Mouse (Mus musculus): ENCODE data around the gene Ybx1.
A peak's percentile ranks its signal among the peaks of the same experiment; 100 is the strongest.

Gene Ybx1

DNA sequence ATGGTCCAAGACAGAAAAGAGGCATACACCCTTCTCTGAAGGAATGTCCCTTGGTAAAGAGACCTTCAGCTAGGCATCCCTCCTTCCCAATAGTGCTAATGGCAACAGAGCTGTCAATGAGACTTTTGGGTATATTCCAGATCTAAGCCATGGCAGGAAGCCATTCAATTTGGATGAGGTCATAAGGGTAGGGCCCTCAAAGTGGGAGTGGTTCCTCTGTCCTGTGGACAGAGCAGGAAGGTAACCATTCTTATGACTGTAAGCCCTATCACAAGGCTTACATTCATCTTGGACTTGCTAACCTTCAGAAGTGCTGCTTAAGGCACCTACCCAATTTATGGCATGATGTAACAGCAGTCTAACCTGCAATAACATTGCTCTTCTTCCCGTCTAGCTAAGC, 19.8 kb downstream of the Ybx1 start:
- DNase-seq (ENCODE audit: low spot score): no peak

DNA sequence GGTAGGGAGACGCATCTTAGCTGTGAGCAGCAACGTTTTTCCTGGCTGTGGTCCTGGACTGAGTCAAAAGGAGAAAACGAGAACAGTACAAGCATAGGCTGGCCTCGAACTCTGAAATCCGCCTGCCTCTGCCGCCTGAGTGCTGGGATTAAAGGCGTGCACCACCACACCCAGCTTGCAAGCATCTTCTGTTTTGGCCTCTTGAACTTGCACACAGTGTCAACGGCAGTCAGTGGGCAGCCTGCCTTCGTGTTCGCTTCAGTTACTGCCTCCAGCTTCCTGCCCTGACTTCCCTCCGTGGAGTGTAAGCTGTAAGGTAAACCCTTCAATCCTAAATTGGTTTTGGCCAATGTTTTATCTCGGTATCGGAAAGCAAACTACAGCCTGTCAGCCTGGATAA, 27.8 kb downstream of the Ybx1 start:
- DNase-seq (ENCODE audit: low spot score): no peak

DNA sequence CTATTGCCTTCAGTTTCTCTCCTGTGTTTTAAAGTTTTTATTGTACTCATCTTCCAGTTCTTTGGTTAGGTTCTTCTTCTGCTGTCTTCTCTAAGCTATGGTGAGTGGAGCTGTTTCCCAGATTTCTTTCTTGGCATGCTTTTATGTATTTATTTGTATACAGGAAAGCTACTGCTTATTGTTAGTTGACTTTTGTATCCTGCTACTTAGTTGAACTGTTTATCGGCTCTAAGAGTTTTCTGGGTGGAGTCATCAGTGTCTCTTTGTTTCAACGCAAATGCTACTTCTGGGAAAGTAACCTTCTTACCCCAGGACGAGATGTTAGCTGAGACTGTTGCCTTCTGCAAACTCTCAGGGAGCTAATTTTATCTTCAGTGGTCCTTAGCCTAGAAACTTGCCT, 30.9 kb downstream of the Ybx1 start:
- DNase-seq (ENCODE audit: low spot score): no peak

DNA sequence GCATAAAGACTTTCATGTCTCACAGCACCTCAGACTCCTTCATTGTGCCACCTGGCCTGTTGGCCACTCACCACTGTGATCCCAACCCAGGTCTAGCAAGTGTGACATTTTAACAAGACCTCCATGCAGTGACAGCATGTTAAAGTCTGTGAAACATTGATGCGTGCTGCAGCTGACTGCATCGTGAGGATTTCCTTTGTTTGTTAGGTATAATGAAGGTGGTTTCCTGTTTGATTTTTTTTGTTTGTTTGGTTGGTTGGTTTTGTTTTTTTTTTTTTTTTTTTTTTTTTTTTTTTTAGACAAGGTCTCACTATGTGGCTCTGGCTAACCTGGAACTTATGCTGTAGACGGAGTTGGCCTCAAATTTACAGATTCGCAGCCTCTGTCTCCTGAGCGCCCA, 31.9 kb downstream of the Ybx1 start:
- DNase-seq (ENCODE audit: low spot score): no peak

DNA sequence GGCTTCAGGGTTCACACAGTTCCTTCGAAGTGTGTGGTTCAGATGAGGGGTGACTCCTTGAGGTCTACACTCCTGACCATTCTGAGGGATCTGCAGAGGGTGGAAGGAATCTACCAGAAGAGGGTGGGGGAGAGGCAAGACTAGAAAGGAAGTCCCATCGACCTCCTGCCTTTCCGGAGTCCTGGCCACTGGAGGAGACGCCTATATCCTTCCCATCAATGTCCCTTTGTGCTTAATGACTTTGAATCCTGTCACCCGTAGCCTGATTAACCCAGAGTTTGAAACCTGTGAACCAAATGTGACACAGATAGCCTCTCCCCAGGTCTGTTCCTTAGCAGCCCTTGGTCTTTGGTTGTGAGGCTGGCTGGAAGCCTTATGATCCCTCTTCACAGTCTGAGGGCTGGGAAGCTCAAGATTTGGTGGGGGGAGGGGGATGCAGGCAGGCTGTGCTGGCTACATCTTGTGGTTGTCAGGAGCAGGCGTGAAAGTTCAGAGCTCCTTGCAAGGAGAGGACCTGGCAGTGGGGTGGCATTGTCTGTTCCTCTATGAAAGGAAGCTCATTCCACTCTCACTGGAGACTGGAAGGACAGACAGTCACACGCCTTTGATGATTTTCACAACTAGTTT, 33.2 kb downstream of the Ybx1 start:
- no peak for DNase-seq (ENCODE audit: low spot score)

DNA sequence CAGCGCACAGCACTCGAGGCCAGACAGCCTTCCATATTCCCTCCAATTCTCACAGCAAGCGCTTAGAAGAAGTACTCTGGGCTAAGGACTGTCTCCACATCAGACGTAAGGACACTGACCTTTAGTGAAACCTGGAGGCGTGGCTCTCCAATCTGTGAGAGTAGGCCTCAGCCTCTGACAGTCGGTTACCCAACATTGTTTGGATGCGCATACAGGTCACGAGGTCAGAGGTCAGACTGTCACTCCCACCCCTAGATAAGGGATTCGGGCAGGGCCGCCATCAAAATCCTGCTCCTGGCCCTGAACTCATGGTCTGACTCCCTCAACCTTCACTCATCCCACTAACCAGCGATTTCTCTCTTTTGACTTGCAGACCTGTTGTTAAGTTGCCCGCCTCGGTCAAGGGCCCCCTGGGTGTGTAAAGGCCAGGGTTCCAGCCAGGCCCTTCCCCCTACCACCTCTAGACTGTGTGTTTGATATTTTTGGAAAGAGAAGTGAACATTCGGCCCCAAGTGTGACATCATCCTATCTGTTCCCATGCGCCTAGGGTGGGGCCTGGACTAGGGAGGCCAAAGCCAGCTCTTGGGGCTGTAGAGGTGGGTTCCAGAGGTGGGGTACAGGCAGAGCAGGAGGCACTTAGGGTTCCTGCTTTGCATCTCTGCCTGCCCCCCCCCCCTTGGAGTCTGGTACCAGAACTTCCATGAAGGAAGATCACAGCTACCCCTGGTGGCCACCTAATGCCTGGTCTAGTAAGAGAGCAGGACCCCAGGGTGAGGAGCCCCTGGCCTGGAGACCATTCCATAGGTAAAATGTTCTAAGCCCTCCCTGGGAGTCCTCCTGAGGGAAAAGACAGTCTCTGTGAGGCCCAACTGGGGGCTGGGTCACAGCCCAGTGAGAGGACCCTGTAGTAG, 34.8 kb downstream of the Ybx1 start:
- DNase-seq (ENCODE audit: low spot score): no peak

DNA sequence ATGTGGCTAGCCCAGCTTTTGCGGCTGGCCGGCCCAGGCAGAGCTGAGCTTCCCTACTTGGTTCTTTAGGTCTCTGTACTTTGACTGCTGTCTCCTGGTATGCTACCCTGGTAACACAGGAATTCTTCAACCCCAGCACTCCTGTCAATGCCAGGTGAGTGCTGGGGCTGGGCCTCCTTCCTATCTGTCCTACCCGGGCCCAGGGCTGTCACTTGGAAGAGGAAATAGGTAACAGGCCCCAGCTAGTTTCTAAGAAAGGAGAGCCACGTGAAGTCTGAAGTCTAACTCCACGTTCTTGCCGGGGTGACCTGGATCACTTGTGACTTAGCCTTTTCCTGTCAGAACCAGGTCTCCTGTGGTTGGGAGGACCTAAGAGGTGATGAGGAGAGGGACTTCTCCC, 37.3 kb downstream of the Ybx1 start:
- DNase-seq (ENCODE audit: low spot score): no peak

DNA sequence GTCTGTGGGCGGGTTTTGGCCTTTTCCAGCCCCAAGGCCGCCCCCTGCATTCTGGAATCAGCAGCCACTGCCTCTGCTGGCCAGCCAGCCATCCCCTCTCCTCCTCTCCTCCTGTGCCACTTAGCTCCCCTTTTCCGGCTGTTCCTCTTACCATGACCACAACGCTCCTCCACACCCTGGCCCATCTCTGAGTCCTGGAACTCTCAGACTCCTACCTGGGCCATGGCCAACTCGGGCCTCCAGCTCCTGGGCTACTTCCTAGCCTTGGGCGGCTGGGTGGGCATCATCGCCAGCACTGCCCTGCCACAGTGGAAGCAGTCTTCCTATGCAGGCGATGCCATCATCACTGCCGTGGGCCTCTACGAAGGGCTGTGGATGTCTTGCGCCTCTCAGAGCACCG, 39.1 kb downstream of the Ybx1 start, which contains the start of gene Cldn19:
Gene Cldn19 (plus strand): TSS at position 64 of the 400 bp plus-strand sequence.
- DNase-seq (ENCODE audit: low spot score): no peak

GRCm38 (mm10) chr4:119254012-119254618, 40.3 kb downstream of the Ybx1 start:
- no peak for DNase-seq (ENCODE audit: low spot score)

- no peak for DNase-seq (ENCODE audit: low spot score)
Measured at GRCm38 (mm10) chr4:119252025-119252808, 42.2 kb downstream of the Ybx1 start.

GRCm38 (mm10) chr4:119248407-119248965, 45.9 kb downstream of the Ybx1 start:
- no peak for DNase-seq (ENCODE audit: low spot score)

DNA sequence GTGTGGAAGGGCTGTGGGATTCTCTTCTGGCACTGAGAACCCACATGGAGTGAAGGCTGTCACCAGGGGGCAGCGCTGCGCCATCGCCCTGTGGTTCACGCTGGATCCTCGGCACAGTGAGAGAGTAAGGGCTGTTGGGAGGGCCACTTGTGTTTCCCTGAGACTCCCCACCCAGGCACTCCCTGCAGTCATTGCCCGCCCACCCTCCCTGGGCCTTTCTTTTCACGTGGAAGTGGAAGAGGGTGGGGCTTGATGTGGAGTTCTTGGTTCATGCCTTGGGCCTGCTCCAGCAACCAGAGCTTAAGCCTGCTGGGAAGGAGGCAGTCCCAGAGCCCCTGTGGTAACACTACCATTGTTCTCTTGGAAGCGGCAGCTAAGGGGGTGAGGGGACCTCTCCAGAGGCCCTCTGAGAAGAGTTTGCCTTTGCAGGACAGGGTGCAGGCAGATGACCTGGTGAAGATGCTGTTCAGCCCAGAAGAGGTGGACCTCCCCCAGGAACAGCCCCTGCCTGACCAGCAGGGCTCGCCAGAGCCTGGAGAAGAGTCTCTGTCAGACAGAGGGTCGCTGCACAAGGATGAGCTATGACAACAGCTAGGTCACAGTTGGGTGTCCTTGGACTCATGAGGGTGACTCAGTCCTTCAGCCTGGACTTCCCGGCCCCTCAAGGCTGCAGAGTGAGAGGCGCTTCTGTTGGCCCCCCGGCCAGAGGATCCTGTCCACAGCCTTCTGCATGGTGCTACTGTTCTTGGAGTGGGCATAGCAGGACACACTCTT, 46.8 kb downstream of the Ybx1 start:
- peak; percentile 67 for DNase-seq (ENCODE audit: low spot score)

DNA sequence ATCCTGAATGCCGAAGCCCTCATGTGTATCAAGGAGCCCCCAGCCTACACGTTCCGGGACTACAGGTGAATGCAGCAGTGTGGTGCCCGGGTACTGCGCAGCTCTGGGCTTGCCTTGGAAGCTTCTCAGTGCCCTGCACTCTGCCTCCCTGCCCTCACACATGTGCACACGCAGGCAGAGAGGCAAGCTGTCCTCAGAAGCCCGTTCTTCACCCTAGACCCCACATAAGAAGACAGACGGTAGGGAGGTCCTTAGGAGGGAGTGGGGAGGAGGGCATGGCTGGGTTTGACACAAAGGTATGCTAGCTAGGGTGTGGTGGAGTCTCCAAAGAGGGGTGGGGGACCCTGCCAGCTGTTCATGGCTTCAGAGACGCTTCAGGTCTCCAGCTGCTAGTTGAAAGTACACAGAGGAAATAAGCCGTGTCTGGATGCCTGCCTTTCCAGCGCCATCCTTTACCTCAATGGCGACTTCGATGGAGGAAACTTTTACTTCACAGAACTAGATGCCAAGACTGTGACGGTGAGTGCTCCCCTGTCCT, 47.6 kb downstream of the Ybx1 start:
- DNase-seq (ENCODE audit: low spot score): no peak

- no peak for DNase-seq (ENCODE audit: low spot score)
Measured at GRCm38 (mm10) chr4:119245961-119246360, 48.4 kb downstream of the Ybx1 start.

- DNase-seq (ENCODE audit: low spot score): no peak
Measured at GRCm38 (mm10) chr4:119245556-119245955, 48.8 kb downstream of the Ybx1 start.

DNA sequence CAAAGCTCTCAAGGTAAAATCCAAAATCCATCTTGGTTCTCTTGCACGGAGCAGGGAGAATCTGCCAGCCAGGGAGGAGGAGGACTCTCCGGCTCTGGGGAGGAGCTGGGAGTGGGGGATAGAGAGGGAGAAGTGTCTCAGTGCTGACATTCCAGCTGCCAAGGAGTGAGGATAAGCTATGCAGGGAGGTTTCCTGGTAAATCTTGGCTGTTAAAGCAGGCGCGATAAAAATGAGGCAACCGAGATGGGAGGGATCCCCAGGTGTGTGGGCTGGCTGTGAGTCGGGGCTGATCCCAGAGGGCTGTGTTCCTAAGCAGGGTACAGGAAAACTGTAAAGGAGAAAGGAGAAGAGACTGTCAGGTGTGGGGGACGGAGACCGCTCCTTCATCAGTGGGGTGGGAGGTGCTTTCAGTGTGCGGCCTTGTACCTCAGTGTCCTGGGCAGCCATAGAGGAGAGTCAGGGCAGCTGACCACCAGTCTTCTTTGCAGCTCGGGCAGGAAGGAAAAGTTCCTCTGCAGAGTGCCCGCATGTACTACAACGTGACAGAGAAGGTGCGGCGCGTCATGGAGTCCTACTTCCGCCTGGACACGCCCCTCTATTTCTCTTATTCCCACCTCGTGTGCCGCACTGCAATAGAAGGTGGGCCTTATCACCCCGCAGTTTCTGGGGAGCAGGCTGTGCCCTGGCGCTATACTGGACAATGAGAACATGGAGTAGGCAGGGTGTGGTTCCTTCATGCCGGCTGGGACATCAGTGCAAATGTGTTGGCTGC, 49.8 kb downstream of the Ybx1 start:
- DNase-seq (ENCODE audit: low spot score): no peak

- DNase-seq (ENCODE audit: low spot score): no peak
Measured at GRCm38 (mm10) chr4:119242571-119242970, 51.8 kb downstream of the Ybx1 start.

DNA sequence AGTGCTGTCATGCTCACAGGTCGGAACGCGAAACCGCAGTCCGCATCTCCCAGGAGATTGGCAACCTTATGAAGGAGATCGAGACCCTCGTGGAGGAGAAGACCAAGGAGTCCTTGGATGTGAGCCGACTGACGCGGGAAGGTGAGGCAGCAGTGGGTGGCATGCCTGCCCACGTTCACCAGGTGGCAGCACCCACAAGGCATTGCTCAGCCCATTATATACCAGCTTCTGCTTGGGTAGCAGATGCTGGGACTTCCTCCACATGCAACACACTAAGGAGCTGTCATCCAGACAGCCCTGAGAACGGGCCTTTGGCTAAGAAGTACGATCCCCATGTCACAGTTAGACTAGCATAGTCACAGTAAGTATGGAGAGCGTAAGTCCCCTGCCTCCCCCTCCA, 52.7 kb downstream of the Ybx1 start:
- peak; percentile 69 for DNase-seq (ENCODE audit: low spot score)

DNA sequence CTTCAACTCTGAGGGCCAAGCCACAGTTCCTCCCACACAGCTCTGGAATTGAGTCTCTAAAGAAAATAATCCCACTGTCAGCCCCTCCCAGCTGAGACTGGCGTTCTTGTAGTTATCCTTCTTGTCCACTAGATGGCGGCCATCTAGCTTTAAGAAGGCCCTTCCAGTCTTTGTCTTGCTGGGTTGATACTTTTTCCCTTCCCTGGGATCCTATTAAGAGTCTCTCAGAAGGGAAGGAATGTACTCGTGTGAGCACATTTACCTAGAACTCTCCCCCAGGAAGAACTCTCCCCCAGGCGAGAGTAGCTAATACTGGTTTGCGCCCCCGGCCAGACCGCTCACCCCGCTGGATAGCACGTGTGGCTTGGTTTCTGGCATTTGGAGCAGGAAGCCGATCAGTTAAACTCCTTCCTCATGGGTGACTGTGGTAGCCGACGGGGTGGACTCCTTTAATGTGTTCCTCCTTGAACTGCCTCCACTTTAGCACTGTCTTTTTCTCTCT, 55.2 kb downstream of the Ybx1 start:
- no peak for DNase-seq (ENCODE audit: low spot score)

DNA sequence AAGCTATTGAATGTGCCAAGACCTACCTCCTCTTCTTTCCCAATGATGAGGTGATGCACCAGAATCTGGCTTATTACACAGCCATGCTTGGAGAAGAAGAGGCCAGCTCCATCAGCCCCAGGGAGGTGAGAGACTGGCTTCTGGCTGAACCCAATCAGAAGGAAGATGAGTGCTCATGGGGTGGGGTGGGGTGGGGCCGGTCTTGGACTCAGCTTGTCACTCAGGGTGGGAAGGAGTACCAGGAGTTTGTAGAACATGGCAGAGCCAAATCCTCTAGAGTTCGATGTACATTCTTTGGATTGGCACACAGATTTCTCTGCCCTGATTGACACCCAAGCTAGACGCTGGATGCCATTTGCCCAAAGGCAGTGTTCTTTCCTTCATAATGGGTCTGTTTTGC, 55.7 kb downstream of the Ybx1 start:
- DNase-seq (ENCODE audit: low spot score): no peak

All from layer of hippocampus, adult 11-12 months (tissue).